Mouse (Mus musculus): Measurements from ENCODE around the gene 4930556J24Rik. TPM values are rescaled to one million over a fixed set of nuclear protein-coding genes. Genes with fewer than 3 reads are reported as not detected.
"Not testable (repeated sequence)": the region's sequence is repeated elsewhere in the genome, so short reads cannot be mapped to it uniquely, and the experiment has no call there.

4930556J24Rik gene
- total RNA-seq, 2 experiments from 2014 or later: not detected

DNA sequence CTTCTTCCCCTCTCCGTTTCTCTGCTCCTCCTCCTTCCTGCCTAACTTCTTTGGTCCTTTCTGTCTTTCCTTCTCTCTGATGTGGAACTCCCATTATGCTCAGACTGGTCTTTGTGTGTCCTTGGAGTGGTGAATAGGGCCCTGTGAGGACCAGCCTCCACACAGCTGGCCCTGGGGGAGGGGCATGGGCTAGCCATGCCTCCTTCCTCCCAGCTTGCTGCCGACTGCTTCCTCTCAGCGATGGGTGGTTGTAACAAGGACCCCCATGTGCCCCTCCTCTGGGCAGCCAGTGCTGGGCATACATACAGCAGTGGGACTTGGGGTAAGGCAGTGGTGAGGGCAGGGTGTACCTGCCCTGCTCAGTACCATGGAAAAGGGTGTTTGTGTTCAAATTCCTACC lies 2.3 kb downstream of the 4930556J24Rik start:
- ATAC-seq (ENCODE audit: poor library complexity, severe bottlenecking): no peak

GRCm38 (mm10) chr11:3973081-3973480 lies 3.5 kb downstream of the 4930556J24Rik start:
- ATAC-seq (ENCODE audit: poor library complexity, severe bottlenecking): no peak

GRCm38 (mm10) chr11:3970361-3970760 lies 6.2 kb downstream of the 4930556J24Rik start:
- no peak for ATAC-seq (ENCODE audit: poor library complexity, severe bottlenecking)

DNA sequence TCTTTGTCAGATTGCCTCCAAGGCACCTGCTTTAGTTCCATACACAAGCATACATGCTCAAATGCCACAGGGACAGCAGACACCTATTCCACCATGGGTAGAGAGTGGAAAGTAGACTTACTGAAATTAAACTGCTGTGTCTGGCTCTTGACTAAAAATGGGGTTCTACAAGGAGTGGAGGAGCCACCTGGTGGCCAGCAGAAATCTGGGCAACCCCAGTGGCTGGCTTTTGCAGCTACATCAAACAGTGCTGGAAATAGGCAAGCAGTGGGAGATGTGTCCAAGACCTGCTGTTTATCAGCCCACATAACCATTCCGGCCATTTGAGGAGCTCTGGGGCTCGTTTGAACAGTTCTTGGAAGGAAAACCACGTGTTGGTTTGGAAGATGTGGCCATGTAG lies 6.7 kb downstream of the 4930556J24Rik start:
- no peak for ATAC-seq (ENCODE audit: poor library complexity, severe bottlenecking)

GRCm38 (mm10) chr11:3964416-3965172 lies 12.0 kb downstream of the 4930556J24Rik start:
- ATAC-seq (ENCODE audit: poor library complexity, severe bottlenecking): peak; percentile 48

DNA sequence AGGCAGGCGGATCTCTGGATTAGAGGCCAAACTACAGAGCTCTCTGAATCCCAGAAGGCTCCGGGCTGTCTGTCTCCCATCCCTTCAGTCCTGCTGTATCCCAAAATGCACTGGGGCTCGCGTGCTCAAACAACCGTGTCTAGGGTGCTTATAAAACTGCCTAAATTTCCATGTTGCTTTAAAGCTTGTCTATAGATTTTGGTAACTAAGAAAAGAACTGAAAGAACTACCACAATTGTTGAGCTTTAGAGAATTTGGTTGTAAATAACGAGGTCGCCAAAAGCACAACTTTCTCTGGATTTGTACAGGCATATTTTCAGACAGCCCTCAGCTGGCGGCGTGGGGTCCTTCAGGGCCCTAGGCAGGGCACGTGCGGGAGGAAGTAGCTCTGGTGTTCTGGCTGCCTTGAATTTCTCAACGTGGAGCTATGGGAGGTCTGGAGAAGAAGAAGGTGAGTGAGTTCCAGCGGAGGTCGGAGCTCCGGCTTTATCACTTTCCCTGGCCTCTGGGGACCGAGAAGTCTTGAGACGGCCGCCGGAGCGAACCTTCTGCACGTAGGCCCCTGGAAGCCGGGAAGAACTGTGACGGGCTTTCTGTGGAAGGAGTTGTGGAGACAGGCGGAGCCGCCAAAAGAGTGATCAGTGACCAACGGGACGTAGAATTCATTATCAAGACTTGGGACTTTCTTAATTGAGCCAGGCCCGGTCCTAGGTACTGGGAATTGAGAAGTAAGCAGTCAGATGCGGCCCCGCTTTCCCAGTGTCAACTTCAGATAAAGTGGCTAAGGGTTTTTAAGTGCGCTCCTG lies 12.8 kb downstream of the 4930556J24Rik start, which contains the start of gene Pes1:
TSS of gene Pes1 (plus strand) at position 366 of the 806 bp plus-strand sequence.
- ATAC-seq (ENCODE audit: poor library complexity, severe bottlenecking): peak; percentile 96

DNA sequence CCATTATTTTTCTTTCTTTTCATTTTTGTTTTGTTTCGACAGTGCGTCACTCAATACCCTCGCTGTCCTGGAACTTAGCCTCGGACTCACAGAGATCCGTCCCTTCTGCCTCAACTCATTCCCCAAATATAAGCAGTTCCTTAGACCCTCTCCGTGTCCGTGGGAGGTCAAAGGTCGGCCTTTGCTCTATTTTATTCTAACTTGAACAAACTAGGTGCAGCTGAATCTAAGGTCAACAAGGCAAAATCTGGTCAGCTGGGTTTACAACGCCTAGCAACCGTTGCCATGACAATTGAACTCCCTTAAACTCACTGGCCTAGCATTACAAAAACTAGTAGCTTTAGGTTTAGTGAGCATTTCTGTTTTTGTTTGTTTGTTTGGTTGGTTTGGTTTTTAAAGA lies 13.4 kb downstream of the 4930556J24Rik start:
- 0 out of 2 replicates have a peak, but pooled peaks have one; percentile 2 for ATAC-seq (ENCODE audit: poor library complexity, severe bottlenecking)

- no peak for ATAC-seq (ENCODE audit: poor library complexity, severe bottlenecking)
Observed at GRCm38 (mm10) chr11:3961761-3962160, 14.8 kb downstream of the 4930556J24Rik start.

DNA sequence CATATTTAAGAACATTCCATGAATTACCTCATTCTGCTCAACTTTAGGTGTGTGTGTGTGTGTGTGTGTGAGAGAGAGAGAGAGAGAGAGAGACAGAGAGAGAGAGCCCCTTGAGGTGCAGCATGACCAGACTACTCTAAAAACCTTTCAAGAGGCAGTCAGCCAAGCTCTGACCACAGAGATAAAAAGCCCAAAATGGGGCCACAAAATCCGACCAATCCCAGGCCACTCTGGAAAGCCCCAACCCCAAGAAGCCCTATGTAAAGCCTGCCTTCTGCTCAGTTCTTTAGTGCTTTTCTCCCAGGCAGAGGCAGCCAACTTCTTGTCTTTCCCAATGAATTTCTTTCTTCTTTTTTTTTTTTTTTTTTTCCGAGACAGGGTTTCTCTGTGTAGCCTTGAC lies 15.7 kb downstream of the 4930556J24Rik start:
- no peak for ATAC-seq (ENCODE audit: poor library complexity, severe bottlenecking)

- not testable (repeated sequence) for ATAC-seq (ENCODE audit: poor library complexity, severe bottlenecking)
Observed at GRCm38 (mm10) chr11:3955371-3955770, 21.2 kb downstream of the 4930556J24Rik start.

GRCm38 (mm10) chr11:3954876-3955275 lies 21.7 kb downstream of the 4930556J24Rik start:
- ATAC-seq (ENCODE audit: poor library complexity, severe bottlenecking): not testable (repeated sequence)

- ATAC-seq (ENCODE audit: poor library complexity, severe bottlenecking): no peak
Observed at GRCm38 (mm10) chr11:3946386-3946785, 30.2 kb downstream of the 4930556J24Rik start.

DNA sequence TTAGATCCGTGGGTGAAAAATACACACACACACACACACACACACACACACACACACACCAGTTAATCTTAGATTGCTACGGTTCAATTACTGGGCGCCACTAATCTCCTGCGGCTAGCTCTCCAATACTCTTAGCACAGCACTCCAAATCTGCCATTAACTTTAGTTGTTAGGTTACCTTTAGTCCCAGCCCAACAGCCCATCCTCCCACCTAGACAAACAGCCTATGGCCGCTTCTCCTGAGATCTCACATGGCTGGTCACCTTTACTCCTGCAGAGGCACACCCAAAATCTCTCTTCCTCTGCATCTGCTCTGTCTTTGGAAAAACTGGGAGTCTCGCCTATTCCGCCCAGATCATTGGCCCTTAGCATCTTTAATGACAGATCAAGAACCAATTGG lies 35.2 kb downstream of the 4930556J24Rik start:
- ATAC-seq (ENCODE audit: poor library complexity, severe bottlenecking): no peak

DNA sequence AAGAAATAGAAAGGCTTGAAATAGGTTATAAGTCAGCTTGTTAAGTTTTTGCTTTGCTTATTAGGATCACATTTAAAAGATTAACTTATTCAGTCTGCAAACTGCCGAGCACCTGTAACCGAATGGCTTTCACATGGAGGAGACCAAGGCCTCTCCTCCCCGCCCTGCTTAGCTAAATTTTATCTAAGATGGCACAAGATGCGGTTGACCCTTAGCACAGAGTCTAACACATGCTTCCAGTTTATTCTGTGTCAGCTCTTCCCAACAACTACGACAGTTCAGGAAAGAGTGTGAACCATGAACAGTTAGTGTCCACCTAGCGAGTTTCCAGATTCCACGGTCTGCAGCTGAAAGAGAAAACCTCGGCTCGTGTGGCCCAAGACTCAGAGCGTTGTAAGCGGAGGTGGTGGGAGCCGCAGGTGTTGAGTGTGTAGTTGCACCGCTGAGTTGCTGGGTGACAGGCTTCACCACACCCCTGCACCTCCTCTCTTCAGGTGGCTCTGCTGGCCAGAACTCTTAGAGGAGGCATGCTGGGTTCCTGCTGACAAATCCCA lies 39.2 kb downstream of the 4930556J24Rik start:
- ATAC-seq (ENCODE audit: poor library complexity, severe bottlenecking): no peak

GRCm38 (mm10) chr11:3936318-3936717 lies 40.3 kb downstream of the 4930556J24Rik start:
- ATAC-seq (ENCODE audit: poor library complexity, severe bottlenecking): no peak

DNA sequence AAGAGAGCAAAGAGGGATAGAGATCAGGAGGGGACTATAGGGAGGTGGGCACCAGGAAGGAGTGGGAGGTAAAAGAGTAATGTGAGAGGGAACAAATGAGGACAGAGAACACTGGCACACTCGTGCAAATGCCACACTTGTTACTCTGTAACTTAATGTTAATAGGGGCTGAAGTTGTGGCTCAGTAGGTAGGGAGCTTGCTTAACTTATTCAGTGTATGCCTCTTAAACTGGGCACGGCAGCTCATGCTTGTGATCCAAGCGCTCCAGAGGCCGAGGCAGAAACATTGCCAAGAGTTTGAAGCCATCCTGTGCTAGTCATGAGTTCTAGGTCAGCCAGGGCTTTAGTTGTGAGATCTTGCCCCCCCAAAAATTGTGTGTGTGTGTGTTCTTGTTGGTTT lies 41.4 kb downstream of the 4930556J24Rik start:
- no peak for ATAC-seq (ENCODE audit: poor library complexity, severe bottlenecking)

DNA sequence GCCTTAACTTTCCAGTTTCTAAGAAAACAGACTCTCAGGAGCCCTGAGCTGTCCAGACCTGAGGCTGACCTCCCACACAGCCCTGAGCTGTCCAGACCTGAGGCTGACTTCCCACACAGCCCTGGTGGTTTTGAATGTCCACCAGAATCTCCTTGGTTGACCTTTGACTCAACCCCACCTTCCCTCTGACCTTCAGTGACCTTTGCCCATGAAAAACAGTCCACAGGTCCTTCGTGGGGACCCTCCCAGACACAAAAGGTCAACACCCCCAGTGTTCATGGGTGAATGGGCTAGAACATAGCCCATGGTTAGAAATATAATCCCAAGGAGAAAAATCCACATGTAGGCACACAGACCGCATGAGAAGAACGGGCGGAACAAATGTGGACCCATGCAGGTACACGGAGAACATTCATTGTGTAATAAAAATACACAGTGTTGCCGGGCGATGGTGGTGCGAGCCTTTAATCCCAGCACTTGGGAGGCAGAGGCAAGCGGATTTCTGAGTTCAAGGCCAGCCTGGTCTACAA lies 42.8 kb downstream of the 4930556J24Rik start:
- ATAC-seq (ENCODE audit: poor library complexity, severe bottlenecking): no peak

DNA sequence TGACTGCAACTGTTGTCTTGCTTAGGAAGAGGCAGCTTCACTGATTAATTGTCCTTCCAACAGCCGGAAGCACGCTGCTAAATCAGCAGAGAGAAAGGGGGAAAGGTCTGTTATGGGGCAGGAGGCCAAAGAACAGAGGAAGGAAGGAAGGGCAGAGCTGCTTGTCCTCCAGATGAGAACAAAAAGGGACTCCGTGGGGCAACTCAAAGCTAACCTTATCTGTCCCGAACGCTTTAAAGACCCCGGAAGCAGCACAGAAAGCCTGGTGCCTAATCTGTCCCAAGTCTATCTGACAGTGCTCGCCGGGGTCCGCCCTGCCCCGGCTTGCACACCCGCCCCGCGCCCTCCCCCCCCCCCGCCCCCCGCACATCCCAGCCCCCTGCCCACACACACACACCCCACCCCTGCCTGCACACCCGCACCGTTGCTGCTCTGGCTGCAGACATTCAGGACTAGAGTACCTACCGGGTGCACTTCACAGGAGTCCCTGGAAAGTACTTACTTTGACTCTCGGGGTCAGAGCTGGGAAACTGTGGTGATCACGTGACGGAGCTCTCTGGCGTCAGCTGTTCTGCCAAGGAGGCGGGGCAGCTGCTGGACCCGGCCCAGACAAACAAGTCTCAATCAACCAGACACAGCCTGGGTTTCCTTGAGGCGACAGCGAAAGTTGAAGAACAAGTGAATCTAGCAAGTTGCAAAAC lies 44.9 kb downstream of the 4930556J24Rik start, which contains the start of gene Tcn2:
TSS of gene Tcn2 (minus strand) at position 649 of the 701 bp plus-strand sequence.
- ATAC-seq (ENCODE audit: poor library complexity, severe bottlenecking): peak; percentile 77

GRCm38 (mm10) chr11:3930931-3931330 lies 45.6 kb downstream of the 4930556J24Rik start:
- no peak for ATAC-seq (ENCODE audit: poor library complexity, severe bottlenecking)

- ATAC-seq (ENCODE audit: poor library complexity, severe bottlenecking): peak; percentile 90
Observed at GRCm38 (mm10) chr11:3930019-3930418, 46.6 kb downstream of the 4930556J24Rik start.

DNA sequence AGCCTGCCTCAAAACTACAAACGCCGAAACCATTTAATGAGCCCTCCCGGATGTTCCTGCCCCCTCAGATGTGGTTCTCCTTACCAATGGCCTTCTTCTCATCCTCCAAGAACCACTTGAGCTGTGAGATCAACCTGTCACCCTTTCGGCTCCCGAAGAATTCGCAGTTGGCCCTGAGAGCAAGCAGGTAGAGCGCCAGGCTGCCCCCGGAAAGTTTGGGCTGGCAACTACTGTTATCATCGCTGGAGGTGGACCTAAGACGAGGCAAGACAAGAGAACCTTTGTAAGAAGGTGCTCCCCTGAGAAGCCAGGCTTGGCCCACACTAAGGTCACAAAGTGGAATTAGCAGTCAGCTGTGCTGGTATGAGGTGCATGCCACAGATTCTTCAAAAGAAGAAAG lies 50.7 kb downstream of the 4930556J24Rik start:
- no peak for ATAC-seq (ENCODE audit: poor library complexity, severe bottlenecking)
